ENCODE assay signal across 8 mouse cellular contexts in the genomic region with DNA sequence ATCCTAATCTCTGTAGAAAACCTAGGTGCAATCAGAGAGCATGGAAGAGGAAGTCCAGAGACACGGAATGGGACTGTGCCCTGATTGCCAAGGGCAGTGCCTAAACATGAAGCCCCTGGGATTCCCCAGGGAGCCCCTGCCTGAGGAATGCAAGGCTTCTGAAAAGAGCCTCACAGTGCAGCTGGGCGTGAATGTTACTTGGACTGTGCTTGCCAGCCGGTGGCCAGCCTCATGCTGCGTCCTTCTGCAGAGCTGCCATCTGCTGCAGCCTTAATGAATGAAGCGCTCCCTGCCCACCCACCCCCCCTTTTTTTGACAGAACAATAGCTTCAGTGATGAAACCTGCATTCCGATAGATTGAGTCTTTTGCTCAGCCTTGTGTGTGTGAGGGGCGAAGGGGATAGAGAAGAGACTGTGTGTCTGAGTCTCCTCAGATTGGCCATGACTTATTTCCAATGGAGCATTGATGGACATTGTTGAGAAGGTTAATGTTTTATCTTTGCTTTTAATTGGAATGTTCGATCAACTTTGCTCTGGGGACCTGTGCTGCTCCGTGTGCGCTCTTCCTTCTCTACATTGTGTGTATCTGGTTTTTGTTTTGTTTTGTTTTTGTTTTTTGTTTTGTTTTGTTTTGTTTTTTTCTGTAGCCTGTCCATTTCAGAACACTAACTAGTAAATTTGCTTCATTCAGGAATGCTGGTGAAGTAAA. TPM values are rescaled to one million over a fixed set of nuclear protein-coding genes. Genes with fewer than 3 reads are reported as not detected.
A peak's percentile ranks its signal among the peaks of the same experiment; 100 is the strongest.
DNase-seq lines count a peak whose midpoint lies in the region; ATAC-seq and TF ChIP-seq lines count a peak whose summit lies in the region.

No protein-coding gene starts in this region.

- H3K9ac ChIP-seq in forebrain, embryonic 16.5 days (replicated peaks; ENCODE audit: low read depth, low read length) = no peak overlapping the region

- WGBS in heart, embryonic 10.5 days = 16% methylated on average over 10 of the region's 10 CpGs
- WGBS in forebrain, embryonic 16.5 days = under 1% methylated on average over 10 of the region's 10 CpGs
- 52% methylated on average over 10 of the region's 10 CpGs for WGBS in thymus, adult 2 months

- H3K36me3 ChIP-seq in heart, embryonic 10.5 days = no peaks in the 10 kb centered on the region
- no peaks in the 10 kb centered on the region for H3K36me3 ChIP-seq in forebrain, embryonic 16.5 days (ENCODE audit: control insufficient read depth, insufficient read depth)
- H3K36me3 ChIP-seq in thymus, adult 2 months (ENCODE audit: control insufficient read depth, insufficient read depth, low read length) = no peaks in the 10 kb centered on the region

- no peaks in the 10 kb centered on the region for H3K27me3 ChIP-seq in heart, embryonic 10.5 days (ENCODE audit: insufficient read depth, poor library complexity, severe bottlenecking)
- H3K27me3 ChIP-seq in forebrain, embryonic 16.5 days (replicated peaks; ENCODE audit: control insufficient read depth, insufficient read depth, low read length) = no peaks in the 10 kb centered on the region
- no peaks in the 10 kb centered on the region for H3K27me3 ChIP-seq in thymus, adult 2 months (ENCODE audit: control insufficient read depth, insufficient read depth, low read length)

- peak overlapping the region; percentile 22 for H3K4me2 ChIP-seq in forebrain, embryonic 16.5 days (ENCODE audit: low read length)

- intact Hi-C loops in heart, postnatal 14 days (cut with DNase I) = no loop called here

- peak; percentile 99 for ATAC-seq in forebrain, embryonic 16.5 days
- ATAC-seq in megakaryocyte progenitor cell, adult 5-6 weeks (replicated peaks; ENCODE audit: poor library complexity) = no peak

- peak; percentile 84 for DNase-seq in heart, embryonic 10.5 days (ENCODE audit: low spot score)
- no peak for DNase-seq in heart, postnatal 14 days
- DNase-seq in cerebellum, adult 18-20 months = peak; percentile 42 to 48
- DNase-seq in layer of hippocampus, postnatal 10 days (ENCODE audit: low spot score in 2 of 2) = peak; percentile 49 to 66
- peak; percentile 95 for DNase-seq in retina, embryonic 14.5 days (ENCODE audit: low spot score)
- DNase-seq in thymus, adult 2 months = no peak

- H3K27ac ChIP-seq in heart, embryonic 10.5 days = no peak overlapping the region
- peak overlapping the region; percentile 60 for H3K27ac ChIP-seq in forebrain, embryonic 16.5 days (ENCODE audit: low read length)
- H3K27ac ChIP-seq in thymus, adult 2 months (ENCODE audit: control insufficient read depth, insufficient read depth, low read length) = no peak overlapping the region

- no peaks in the 10 kb centered on the region for H3K9me3 ChIP-seq in heart, embryonic 10.5 days
- no peaks in the 10 kb centered on the region for H3K9me3 ChIP-seq in forebrain, embryonic 16.5 days (ENCODE audit: control insufficient read depth, low read length)

- H3K4me1 ChIP-seq in heart, embryonic 10.5 days = peaks cover 6% of the 10 kb centered on the region; the same call in 1 of the 2 replicates
- H3K4me1 ChIP-seq in forebrain, embryonic 16.5 days (replicated peaks; ENCODE audit: control insufficient read depth, insufficient read depth, low read length) = peaks cover 15% of the 10 kb centered on the region
- no peaks in the 10 kb centered on the region for H3K4me1 ChIP-seq in thymus, adult 2 months (replicated peaks; ENCODE audit: control insufficient read depth, insufficient read depth, low read length)

- TF ChIP-seq CTCF in thymus, adult 2 months (IDR thresholded peaks at IDR 0.05; ENCODE audit: borderline replicate concordance, control insufficient read depth, extremely low read depth, insufficient read depth, low read length, poor library complexity) = no peak

- peak overlapping the region; percentile 31; the same call in 1 of the 2 replicates for H3K4me3 ChIP-seq in heart, embryonic 10.5 days
- H3K4me3 ChIP-seq in forebrain, embryonic 16.5 days (replicated peaks; ENCODE audit: low read length) = no peak overlapping the region
- no peak overlapping the region for H3K4me3 ChIP-seq in thymus, adult 2 months (ENCODE audit: control insufficient read depth, insufficient read depth, low read length)

- TF ChIP-seq POLR2A in thymus, adult 2 months (IDR thresholded peaks at IDR 0.05; ENCODE audit: control insufficient read depth, extremely low read depth, insufficient read depth, low read length, poor library complexity) = no peak

RNA-seq across cellular contexts. Expression of a gene that starts 52.5 kb away (rescaled TPM):
- polyA plus RNA-seq in heart, embryonic 10.5 days (2016; fragmentation: Nextera tagmentation; extraction: Ambion mirVana) = 1.3 TPM in 2 replicates
- 1 to 10 TPM in 1 of 2 experiments, under 1 TPM in 1; 0.98 to 1.3 TPM for total RNA-seq in heart, postnatal 14 days (2021)
- polyA plus RNA-seq in forebrain, embryonic 16.5 days (2015; fragmentation: Nextera tagmentation; extraction: Ambion mirVana) = 44.9 and 46.2 TPM in 2 replicates
- 10 to 100 TPM; 60.0 to 61.3 TPM for total RNA-seq in layer of hippocampus, postnatal 10 days (2021)
- total RNA-seq in megakaryocyte progenitor cell, adult 5-6 weeks (2015) = not detected in 2 replicates
- not detected in 2 replicates for total RNA-seq in megakaryocyte progenitor cell, adult 5-6 weeks (2017)
- 0.14 and 0.22 TPM in 2 replicates for polyA plus RNA-seq in thymus, adult 2 months (2012; rRNA removed)

Comparison
In these comparisons a context has a peak if more than half of its experiments do, and no peak if none do; other contexts are left out.
1. DNase-seq: peak in heart, embryonic 10.5 days (single experiment), cerebellum, adult 18-20 months (2 of 2), layer of hippocampus, postnatal 10 days (2 of 2) and retina, embryonic 14.5 days (single experiment); none in heart, postnatal 14 days (0 of 2) and thymus, adult 2 months (single experiment).
2. RNA of a gene that starts 52.5 kb away (total RNA-seq): 60.0 to 61.3 TPM in layer of hippocampus, postnatal 10 days; 0.98 to 1.3 TPM in heart, postnatal 14 days and not detected in megakaryocyte progenitor cell, adult 5-6 weeks; every median in the first group is over 10 times any median in the second.